Mouse (Mus musculus) c-Kit-positive CD71-positive TER-119-positive erythroid progenitor cells, embryonic 14.5 days (primary cell): ENCODE data around the gene Focad.

Source experiments
- DNase-seq: peaks from one replicate; pipeline ENCODE4 v3.0.0-alpha.2; 2013; ENCODE audit warnings: low spot score

Gene Focad

GRCm38 (mm10) chr4:88211200-88211885 is 116.9 kb downstream of the Focad start:
- no peak for DNase-seq

GRCm38 (mm10) chr4:88213895-88214294 is 119.5 kb downstream of the Focad start:
- no peak for DNase-seq

GRCm38 (mm10) chr4:88218286-88218685 is 123.9 kb downstream of the Focad start:
- DNase-seq: no peak

GRCm38 (mm10) chr4:88218797-88219196 is 124.4 kb downstream of the Focad start:
- no peak for DNase-seq

- DNase-seq: no peak
Measured at GRCm38 (mm10) chr4:88231375-88231774, 136.9 kb downstream of the Focad start.

DNA sequence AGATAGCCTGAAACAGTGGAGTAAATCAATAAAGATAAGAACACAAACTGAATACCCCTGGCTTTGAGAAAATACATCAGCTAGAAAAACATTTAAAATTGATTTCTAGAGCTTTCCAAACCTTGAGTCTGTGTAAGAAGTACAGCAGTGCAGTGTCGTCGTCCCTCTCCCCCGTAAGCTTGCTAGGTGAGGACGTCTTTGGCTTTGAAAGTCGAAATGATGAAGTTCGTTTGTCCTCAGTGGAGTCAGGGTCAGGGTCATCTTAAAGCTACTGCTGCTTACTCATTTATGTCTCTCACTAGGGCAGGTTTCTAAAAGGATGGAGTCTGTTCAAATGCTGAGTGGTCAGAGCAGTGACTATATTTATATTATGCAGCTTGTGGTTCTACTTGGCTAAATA is 141.5 kb downstream of the Focad start:
- DNase-seq: no peak

DNA sequence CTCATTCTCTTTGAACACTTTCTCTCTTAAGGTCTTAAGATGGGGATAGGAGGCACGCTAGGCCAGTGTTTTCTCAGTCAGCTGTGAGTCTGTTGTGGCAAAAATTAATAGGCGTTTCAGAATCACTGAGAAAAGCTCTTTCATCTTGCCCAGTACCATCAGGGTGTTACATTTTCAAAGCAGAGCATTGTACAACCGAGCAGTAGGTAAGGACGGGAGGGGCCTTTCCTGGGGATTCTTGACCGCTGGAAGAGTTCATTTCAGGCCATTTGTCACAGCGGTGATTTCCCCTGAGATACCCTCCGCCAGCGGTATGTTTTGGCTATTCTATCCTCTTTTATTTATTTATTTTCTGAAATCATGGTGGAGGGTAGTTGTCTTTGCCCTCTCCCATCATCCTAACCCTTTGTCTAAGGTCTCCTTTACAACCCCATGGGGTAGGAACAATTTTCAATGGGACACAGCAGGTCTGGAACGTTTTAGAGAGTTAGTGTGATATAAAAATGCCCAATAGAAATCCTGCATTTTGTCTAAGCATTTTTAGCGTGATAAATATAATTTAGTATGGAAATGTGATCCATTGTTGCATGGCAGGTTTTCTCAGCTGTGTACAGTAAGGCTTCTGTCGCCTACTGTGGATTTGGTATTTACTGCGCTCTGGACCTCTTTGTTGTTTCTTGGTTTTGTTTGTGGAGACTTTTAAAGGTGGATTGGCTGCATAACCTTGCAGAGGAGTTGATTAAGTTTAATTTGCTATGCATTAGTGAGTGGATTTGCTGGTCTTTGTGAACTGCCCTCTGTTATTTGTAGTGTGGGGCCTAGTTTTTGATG is 142.7 kb downstream of the Focad start:
- no peak for DNase-seq

GRCm38 (mm10) chr4:88238351-88238750 is 143.9 kb downstream of the Focad start:
- no peak for DNase-seq

GRCm38 (mm10) chr4:88243834-88244233 is 149.4 kb downstream of the Focad start:
- no peak for DNase-seq

DNA sequence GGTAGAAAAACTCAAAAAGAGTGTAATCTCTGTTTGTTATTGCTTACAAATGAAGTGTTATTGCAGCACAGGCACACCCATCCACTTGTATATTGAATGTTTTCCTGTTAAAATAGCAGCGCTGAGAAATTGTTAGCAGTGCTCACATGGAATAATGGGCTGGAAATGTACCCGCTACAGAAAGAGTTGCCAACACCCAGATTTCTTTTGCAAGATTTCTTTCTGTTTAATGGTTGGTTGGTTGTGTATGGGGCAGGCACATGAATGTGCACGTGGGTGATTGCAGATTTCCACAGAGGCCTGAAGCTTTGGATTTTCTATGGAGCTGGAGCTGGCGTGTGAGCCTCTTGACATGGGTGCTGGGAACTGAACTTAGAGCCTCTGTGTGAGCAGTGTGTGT is 151.1 kb downstream of the Focad start:
- DNase-seq: no peak

GRCm38 (mm10) chr4:88261349-88261748 is 166.9 kb downstream of the Focad start:
- no peak for DNase-seq

DNA sequence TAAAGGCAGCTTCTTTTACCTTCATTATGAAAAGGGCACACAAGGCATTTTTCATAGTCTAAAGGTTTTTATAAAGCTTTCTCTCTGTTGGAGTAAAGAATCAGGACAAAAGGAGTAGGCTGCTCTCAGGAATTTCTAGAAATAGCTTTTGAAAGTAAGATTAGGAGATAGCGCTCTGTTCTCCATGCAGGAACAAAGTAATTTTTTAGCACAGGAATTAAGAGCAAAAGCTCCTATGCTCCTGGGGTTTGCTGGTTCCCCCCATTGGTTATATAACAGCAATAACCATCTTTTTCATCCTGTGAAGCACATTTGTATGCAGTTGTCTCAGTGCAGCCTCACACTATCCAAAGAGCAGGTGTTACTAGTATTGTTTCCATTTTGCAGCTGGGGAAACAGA is 170.1 kb downstream of the Focad start:
- DNase-seq: no peak

DNA sequence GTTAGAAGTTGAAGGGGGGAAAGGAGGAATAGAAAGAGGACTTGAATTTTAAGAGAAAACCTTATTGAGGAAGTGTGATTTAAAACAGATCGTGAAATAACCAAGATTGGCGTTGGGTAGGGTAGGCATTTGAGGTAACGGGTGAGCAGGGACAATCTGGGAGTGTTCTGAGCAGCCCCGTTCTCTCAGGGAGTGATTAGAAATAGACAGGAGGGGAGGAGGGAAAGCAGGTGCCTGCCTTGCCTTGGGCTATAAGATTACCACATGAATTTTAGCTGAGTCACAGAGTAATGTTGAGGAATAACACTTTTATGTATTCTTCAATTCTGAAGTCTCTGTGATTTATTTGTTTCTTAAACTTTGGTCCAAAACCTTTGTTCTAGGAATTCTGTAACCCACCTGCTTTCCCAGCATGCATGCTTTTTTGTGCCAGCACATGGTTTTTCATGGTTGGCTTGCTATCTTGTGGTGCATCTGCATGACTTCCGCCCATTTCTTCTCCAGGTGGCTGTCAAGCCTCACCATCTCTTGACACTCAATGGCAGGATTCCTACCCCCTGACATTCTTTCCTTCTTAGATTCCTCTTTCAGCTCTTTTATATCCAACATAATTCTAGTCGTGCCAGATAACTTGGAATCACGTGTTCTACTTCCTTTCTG is 176.1 kb downstream of the Focad start:
- no peak for DNase-seq

DNA sequence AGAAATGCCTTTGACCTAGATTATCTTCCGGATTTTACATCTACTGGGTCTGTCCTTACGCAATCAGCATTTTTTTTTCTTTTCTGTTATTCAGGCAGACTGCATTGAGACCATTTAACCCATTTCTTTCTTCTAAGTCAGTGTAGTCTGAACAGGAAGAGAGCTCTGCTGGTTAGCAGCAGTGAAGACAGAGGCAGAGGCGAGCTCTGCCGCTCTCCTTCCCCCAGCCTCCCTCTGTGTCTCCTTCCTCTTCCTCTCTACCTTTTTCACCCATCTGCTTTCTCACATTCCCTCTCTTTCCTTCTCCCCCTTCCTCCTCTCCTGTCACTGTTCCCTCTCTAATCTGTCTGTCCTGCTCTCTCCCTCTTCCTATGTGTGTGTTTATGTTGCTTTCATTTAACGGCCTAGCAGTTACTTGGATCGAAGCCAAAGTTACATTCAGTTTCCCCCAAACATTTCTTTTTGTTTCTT is 181.2 kb downstream of the Focad start:
- DNase-seq: no peak

DNA sequence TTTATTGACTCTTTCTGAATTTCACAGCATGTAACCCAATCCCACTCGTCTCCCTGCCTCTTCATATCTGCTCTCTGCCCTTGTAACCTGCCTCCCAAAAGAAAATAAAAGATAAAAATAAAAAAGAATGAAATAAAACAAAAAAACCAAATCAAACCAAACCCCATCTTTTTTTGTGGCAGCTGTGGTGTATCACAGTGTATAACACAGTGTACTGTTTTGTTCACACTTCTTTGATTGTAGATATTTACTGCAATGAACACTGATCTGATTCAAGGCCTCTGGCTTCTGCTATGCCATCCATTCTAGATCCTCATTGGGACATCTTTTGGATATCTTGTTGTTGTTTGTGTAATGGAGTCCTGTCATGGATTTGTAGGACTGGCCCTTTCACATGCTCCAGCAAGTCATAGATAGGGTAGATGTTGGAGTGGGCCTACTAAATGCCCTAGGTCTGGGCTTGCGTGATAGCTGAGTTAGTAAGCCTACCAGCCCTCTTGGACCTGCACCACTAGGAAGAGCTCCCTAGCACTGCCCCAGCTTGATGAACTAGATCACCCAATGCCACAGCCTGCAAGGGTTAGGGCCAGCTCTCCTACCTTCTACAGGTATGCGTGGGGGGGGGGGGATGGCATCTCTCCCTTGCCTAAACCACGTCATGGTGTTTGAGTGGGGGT is 181.8 kb downstream of the Focad start:
- no peak for DNase-seq

GRCm38 (mm10) chr4:88278524-88278923 is 184.1 kb downstream of the Focad start:
- no peak for DNase-seq

DNA sequence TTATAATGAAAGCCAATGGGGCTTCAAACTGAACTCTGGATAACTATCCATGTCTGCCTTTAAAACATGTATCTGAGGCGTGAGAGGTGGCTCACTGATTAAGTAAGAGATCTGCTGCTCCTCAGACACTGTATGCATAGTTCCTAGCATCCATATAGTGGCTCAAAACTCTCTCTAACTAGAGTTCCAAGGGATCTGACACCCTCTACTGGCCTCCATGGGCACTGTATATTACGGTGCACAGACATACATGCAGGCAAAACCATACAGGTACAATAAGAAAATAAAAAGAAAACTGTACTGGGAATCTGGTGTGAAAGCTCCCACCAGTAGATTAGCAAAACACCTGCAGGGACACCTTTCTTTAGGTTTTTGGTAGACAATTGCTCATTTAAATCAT is 186.1 kb downstream of the Focad start:
- peak; percentile 16 for DNase-seq

DNA sequence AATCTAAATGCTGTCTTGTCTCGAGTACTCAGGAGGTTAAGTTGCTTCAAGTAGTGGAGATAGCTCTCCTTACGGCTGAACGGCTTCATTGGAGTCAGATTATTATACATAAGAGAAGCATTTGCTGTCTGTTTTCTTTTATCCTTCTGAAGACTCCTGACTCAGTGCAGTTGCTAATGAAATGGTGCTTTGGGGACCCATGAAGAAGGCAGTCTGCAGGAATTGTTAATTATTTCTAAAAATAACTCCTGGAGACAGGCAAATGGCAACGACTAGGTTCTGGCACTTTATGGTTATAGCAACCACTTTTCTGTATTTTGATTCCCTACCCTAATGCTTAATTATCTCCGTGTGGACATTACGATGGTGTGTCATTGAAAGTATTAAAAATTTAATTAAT is 201.1 kb downstream of the Focad start:
- DNase-seq: no peak

DNA sequence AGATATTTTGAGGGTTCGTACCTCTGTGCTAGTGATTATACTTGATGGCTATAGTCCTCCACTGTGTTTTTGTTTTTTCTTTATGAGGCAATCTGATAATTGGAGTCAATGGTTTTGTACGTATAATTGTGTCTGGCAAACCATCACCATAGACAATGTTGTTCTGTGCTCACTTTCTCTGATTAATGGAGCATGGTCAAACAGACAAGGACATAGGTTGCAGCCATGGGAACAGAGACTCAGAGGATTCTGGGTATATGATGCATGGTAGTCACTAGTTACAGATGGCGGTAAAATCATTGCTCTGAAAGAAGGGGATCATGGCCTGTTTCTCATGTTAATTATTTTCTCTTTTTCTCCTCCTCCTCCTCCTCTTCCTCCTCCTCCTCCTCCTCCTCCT is 205.1 kb downstream of the Focad start:
- no peak for DNase-seq

DNA sequence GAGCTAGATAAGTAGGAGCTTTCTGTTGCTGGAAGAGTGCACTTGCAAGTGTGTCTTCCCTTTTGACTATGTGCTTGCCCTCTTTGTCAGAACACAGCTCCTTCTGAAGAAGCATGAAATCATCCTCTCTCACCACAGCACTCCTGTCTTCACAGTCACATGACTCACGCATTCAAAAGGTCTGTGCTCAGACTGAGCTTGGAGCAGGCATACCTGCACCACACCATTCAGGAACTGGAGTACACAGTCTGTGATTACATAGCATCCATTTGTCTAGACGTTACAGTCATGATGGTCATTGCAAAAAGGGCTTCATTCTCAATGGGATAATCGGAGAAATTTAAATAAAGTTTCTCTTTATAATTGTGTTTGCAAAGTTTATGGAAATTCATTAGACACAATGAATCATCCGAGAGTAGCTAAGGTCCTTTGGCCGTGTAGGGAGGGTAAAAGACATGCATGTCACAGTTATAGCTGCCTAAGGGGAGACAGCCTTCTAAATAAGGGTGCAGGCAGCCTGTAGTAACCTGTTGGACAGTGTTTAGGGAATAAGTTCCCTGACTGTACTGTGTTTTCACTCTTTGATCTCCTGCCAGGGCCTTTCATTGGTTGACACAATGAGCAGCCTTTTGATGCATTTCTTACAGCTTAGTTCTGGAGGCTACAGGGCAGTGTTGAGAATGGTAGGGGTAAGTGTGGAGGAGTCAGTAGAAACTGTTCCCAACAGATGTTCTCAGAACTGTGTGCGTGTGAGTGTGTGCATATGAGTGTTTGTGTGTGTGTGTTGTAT is 206.6 kb downstream of the Focad start:
- no peak for DNase-seq

GRCm38 (mm10) chr4:88302291-88302690 is 207.9 kb downstream of the Focad start:
- DNase-seq: no peak

DNA sequence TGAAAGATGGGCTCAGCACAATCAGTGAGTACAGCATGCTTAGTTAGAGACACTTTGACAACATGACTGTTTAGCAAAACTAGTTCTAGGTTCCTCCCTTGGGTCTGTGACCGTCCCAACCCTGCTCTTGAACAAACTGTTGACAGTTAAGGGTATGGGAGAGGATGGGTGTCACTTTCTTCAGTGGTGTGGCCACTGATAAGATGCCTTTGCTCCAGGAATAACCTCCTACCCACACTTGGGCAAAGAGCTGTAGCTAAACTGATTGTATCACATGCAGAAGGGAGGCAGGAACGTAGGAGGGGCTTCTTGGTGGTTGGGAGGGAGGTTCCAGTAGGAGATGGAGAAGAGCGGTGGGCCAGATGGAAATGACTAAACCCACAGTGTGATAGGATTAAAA is 213.3 kb downstream of the Focad start:
- peak; percentile 34 for DNase-seq
